Mouse (Mus musculus) heart, adult 2 months (tissue): ENCODE results near the gene Ptpn13.

ENCODE experiments used
- CTCF ChIP-seq: fragments of 200-600 bp; IDR thresholded peaks from 2 replicates; pipeline ENCODE4 v1.8.1; 2022; ENCODE audit warnings: antibody characterized with exemption, mild to moderate bottlenecking, moderate library complexity
- EP300 ChIP-seq: fragments of 200-500 bp; IDR thresholded peaks from 2 replicates; pipeline ENCODE4 v1.6.1; 2011; ENCODE audit warnings: low read depth, low read length, control low read depth; ENCODE audit not compliant: insufficient read depth
- POLR2A ChIP-seq: fragments of 200-500 bp; IDR thresholded peaks from 2 replicates; pipeline ENCODE4 v1.6.1; 2011; ENCODE audit warnings: mild to moderate bottlenecking, low read depth, low read length, control low read depth; ENCODE audit not compliant: insufficient read depth

DNA sequence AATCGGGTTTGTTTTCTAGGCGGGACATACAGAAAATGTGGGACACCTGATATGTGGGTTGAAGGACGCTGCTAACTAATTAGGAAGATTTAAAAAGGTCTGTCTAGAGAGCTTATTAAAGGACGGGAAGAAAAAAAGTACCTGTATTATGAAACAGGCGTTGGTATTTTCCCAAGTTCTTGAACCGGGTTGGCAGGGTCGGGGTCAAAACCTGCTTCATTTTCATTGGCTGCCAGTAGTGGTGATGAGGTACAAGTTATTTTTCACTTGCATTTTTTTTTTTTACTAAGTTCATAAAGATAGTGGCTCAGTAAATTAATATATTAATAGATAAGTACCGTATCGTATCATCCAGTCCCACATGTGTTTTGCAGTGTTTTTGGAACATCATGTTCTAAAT is 1.3 kb downstream of the Ptpn13 start:
- TF ChIP-seq CTCF (no peak), EP300 (no peak), POLR2A (no peak)
